Mouse (Mus musculus): Measurements from ENCODE around the gene Sun1. TPM values are rescaled to one million over a fixed set of nuclear protein-coding genes. Genes with fewer than 3 reads are reported as not detected.

The Sun1 gene
- total RNA-seq, 2 experiments from 2014 or later, result 59.5 to 78.6 TPM

DNA sequence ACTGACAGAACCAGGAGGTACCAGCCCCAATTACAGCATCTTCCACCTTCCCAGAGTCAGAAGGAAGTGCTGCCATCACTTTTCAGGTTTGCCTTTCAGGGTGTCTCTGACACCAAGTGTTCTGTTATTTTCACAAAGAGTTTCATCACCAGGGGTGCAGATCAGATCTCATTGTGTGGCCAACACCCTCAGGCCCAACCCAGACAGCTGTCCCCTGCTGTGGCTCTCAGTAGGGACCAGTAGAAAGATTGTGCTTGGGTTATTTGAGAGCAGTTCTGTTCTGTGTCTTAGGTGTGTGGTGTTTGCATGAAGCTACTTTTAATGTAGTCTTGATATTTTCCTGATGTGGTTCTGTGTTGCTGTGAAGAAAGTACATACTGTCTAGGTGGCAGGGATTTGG, 7.7 kb downstream of the Sun1 start:
- DNase-seq, result no peak

DNA sequence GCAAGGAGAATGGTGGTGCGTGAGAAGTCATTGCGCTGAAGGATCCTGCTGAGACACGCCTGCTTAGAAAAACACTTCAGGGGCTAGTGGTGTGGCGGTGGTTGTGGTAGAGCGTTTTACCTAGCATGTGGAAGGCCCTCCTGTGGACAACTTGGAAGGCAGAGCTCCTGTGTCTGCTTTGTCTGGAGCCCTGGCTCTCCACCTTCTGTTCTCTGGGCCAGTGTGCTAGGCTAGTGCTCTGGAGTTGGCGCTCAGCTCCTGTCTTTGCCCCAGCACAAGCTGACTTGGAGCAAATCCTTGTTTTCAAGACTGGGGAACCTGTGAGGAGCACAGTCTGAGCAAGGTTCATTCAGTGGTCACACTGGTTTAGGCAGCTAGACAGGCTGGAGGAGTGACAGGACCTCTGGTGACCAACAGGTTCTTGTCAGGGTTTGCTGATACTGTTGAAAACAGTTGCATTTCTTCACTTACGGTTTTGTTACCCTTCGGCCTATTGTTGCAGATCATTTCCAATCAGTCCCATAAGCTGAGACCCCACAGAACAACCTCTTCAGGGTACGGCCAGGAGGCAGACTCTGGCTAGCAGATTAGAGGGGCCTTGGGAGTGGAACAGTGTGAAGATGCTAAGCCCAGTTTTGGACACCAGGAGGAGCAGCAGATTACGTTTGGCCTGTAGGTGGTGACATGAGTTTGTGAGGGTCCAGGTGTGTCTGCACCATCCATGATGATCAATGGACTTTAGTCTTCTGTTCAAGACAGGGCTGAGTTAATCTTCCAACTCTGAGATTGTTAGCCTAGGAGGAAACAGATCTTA, 8.6 kb downstream of the Sun1 start:
- DNase-seq, result no peak

DNA sequence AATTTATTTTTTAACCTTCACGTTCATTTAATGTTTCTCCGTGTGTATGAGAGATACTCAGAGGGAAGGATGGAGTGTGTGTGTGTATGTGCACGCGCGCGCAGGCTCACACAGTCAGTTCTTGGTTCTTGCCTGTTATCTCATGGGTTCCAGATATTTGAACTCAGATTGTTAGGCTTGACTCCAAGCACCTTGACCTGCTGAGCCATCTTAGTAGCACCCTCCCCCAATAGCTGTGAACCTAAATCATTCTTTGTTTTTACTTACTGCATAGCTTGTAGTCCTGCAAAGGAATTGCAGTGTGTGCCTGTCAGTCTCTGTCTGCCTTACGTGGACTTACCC, 9.2 kb downstream of the Sun1 start:
- no peak for DNase-seq

DNA sequence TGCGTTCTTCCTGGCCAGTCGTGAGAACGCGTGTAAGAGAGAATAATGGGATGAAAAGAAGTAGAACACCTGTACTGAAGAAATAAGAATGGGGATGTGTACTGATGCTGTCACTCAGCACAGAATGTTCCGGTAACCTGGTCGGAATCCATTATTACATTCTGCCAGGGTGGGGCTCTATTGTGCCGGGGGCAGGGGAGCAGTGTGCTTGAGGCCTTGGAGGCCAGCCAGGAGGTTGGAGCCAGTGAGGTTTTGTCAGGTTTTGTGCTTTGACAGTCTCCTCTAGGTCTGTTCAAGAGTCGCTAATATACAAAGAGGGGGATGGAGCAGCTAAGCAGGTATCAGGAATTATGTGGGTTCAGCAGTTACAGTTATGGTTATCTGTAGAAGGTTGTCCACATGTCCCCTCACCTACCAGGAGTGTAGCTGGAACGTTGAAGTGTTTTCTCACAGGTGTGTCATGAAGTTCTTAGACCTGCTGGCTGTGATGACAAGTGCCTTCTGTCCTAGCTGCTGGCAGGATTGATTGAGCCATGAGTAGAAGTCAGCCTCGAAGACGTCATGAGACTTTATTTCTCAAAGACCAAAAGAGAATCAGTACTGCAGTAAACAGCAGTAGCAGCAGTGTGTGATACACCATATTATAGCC, 11.4 kb downstream of the Sun1 start:
- DNase-seq, result no peak

DNA sequence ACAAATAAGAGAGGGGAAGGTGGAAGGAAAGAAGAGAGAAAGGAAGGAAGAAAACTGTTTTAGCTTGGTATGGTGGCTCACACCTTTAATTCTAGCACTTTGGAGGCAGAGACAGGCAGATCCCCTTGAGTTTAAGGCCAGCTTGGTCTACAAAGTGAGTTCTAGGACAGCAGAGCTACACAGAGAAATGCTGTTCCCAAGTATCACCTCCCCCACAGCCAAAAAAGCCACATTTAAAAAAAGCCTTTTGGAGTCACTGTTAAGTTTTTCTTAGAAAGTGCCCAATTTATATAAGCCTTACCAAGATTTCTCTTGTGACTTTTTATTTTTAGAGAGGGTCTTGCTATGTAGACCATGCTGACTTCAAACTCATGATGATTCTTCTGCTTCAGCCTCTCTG, 13.9 kb downstream of the Sun1 start:
- DNase-seq, result no peak

DNA sequence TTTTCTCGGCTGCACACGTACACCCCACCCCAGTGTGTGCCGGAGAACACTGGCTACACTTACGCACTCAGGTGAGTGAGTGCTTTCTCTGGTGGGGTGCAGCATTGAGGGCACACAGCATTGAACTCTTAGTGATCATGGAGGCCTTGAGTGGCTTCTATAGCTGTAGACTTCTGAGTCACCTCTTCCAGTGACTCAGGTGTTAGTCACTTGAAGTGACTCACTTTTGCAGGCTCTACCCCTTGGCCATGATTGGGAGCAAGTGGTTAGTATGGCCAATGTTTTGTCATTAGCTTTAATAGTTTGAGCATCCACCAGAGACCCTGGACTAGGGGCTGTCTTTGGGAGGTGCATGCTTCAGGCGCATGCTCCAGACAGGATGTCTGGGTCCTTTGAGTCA, 14.7 kb downstream of the Sun1 start:
- DNase-seq, result peak; percentile 52

DNA sequence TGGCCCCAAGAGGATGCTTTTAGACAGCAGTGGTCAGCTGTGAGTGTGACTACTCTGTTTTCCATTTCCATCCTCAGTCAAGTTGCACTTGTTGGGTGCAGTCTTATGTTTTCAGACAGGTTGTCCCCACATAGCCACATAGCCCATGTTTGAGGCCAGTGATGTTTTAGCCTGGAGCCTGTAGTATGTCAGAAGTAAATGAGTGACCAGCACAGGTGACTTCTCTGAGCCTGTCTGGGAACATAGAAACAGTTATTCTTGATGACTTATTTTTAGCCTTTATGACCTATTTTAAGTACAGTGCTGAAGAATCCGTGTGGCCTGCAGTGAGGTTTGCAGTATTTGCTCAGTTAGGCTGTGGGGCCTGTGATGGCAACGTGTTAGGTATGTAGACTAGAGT, 15.7 kb downstream of the Sun1 start:
- DNase-seq, result no peak

DNA sequence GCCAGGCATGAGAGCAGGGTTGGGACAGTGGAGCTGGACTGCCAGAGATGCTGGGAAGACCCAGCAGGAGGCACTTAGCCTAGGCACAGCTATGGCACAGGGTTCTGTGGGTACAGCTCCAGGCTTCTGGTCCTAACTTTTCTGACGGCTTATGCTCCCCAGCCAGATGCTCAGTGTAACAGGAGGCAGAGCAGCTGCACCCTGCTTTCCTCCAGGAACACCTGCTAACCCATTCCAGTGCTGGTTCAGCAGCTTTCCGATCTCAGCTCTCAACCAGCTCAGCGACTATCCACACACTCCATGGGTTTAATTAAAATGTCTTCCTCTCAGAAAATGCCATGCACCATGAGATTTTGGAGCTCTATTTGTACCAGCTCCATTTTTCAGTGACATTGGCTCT, 16.3 kb downstream of the Sun1 start:
- DNase-seq, result no peak

DNA sequence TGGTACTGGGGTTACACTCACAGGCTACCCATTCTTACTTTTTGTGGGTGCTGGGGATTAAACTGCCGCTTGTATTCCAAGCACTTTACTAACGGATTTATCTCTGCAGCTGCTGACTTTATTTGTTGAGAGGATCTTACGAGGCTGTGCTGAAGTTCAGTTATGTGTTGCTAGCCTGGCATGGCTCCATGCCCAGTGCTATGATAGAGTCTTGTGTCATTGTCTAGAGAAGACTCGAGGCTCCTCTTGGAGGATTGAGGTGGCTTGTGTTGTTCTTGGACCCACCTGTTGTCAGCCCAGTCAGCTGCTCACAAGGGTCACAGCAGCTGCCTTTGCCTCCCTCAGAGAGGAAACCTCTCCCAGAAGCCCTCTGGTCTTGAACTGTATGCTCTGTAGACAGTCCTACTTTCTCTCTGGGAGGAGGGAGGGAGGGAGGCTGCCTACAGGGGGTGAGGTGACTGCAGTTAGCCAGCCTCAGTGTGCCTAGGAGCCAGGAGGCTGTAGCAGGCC, 19.6 kb downstream of the Sun1 start:
- no peak for DNase-seq

DNA sequence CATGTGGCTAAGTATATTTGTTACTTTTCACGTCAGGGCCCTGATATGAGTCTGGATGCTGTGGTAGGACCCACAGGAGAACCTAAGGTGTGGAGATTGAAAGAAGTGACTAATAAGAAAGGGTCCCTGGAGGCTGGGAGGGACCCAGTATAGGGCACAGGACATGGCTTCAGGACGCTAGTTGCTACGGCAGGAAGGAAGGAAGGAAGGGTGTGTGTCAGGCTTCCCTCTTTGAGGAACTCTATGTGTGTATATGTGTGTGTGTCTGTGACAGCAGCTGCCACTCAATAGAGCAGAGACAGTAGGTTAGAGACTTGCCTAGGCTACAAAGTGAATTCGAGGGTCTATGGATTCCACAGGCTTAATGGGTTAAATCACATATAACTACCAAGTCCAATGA, 20.2 kb downstream of the Sun1 start:
- DNase-seq, result no peak

DNA sequence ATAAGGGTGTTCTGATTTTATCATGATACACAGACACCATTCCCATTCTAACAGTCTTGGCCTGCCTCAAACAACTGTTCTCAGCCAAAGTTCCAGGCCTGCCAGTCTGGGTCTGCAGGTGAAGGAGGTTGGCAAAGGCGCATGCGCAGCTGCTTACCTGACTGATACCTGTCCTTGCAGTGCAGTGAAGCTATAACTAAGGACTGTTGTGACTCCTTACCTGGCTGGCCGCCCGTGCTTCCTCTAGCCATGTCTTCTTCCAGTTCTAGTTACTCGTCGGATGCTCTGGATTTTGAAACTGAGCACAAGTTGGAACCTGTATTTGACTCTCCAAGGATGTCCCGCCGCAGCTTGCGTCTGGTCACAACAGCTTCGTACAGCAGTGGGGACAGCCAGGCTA, 22.9 kb downstream of the Sun1 start:
- no peak for DNase-seq

DNA sequence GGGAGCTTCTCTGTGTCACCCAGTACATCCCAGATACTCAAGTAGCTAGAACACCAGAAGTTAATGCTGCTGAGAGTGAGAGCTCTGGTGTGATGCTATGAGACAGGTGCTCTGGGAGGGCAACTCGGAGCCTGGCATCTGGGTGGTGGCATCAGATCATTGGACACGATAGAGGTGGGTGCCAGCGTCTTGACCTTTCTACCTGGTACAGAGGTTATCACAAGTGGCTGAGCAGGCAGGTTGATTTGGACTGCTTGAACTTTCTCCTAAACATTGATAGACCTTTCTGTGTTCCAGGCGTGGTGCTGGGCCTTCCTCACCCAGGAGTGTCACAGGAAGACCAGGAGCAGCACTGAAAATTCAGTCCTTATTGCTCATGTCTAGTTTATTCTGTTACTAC, 26.8 kb downstream of the Sun1 start:
- DNase-seq, result no peak

DNA sequence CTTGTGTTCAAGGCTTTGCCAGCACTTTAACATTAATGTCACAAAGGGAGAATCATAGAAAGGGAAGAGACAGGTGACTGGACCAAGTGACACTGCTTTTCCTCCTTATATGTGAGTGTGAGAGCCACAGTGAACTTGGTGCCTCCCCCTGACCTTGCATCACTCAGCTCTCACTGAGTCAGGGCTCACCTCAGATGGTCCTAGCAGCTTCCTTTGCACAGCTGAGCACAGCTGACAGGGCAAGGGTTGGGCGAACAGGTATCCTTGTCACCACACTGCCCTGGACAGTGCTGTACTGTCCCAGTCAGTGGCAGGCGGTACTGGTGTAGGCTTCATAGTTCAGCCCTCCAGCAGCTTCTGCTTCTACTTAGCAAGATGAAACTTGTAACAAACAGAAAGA, 27.2 kb downstream of the Sun1 start:
- no peak for DNase-seq

DNA sequence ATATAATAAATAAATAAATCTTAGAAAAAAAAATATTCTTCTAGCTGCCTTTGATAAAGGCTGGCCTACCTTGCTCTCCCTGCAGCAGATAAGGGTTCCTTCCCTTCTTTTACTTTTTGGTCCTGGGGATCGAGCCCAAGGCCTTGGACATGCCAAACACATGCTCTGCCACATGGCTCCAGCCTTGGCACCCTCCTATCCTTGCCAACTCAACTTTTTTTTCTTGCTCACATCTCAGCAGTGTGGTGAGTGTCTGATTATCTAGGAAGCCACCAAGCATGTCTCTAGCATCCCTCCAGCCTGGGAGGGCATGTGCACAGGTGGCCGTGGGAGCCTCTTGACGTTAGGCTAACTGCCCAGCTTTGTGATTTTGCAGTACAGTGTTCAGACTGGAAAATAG, 27.9 kb downstream of the Sun1 start:
- DNase-seq, result no peak

DNA sequence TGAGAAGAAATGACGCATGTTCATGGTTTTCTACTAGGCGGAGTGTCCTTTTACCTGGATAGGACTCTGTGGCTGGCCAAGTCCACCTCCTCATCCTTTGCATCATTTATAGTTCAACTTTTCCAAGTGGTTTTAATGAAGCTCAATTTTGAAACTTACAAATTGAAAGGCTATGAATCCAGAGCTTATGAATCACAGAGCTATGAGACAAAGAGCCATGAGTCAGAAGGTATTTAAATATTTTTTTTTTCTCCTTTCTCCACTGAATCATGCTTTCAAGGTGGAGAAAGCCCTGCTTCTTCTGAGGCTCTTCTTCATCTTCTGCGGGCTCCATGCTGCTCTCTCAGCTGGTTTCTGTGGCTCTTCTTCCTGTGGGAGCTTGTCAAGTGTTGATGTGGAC, 29.3 kb downstream of the Sun1 start:
- no peak for DNase-seq

DNA sequence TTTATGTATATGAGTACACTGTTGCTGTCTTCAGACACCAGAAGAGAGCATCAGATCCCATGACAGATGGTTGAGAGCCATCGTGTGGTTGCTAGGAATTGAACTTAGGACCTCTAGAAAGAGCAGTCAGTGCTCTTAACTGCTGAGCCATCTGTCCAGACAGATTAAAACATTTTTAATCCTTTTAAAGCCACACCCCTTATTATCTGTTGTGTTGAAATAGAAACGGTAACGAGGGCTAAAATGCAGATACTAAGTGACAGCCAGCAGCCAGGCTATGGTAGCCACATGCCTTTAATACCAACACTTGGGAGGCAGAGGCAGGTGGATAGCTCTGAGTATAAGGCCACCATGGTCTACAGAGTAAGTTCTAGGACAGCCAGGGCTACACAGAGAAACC, 31.6 kb downstream of the Sun1 start:
- DNase-seq, result no peak

DNA sequence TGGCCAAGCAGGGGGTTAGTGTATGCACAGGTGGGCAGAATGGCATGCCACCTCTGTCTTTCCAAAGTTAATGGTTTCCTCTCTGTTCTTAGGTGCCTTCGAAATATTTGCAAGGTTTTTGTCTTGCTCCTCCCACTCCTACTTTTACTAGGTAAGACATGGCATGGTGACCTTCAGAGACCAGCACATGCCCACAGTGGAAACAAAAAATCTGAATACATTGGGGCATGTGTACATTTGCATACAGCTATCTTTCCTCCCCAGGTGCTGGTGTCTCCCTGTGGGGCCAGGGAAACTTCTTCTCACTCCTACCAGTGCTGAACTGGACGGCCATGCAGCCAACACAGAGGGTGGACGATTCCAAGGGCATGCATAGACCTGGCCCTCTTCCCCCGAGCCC, 34.0 kb downstream of the Sun1 start:
- no peak for DNase-seq

DNA sequence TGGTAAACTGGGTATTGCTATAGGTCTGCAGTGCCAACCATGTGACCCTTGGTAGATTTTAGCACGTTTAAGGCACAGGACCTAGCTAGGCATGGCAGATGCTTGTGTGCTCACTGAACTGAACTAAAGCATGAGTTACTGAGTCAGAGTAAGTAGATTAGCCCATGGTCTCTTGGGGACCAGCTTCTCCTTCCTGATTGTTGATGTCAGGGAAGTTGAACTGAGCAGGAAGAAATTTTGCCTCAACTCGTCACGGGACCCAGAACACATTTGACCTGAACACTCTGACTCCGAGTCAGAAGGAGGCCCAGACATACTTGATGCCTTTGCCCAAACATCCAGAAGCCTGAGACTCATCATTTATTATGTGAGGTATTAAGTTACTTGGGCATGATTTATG, 37.0 kb downstream of the Sun1 start:
- DNase-seq, result no peak

DNA sequence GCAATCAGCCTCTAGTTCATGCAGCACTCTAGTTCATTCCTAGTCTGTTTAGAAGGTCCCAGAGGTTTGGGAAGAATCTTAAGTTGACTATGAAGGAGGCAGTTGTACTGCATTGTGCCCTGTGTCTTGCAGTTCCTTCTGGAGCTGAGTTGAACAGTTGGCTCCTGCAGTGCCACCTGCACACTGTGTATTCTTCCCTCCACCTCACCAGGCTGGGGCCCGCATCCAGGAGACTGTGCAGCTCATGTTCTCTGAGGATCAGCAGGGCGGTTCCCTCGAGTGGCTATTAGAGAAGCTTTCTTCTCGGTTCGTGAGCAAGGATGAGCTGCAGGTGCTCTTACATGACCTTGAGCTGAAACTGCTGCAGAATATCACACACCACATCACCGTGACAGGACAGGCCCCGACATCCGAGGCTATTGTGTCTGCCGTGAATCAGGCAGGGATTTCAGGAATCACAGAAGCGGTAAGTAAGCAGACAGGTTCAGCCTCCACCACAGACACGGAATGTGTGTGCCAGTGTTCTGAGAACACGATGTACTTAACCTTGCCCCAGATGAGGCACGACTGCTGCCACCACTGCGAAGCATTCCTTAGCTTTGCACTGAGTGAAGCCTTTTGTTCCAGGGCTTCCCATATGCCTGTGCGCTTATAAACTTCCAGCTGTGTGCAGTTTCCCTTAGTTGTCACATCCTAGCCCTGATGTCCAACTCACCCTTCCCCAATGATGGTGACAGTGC, 40.8 kb downstream of the Sun1 start:
- DNase-seq, result no peak

DNA sequence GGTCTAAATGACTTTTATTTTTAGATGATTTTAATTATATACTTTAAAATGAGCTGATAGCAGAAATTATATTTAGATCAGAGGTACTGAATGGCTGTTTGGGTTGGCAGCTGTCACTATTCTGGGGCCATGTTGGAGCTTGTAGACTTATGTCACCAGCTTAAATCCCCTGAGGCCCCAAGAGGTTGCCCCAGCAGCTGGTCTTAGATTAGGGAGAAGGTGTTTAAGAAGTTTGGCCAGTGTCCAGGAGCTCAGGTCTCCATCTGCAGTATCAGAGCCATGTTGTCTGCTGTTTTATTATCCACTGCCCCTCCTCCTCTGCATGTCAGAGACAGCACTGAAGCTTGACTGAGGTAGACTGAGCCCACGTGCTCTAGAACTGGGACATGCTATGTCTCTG, 42.9 kb downstream of the Sun1 start:
- no peak for DNase-seq

DNA sequence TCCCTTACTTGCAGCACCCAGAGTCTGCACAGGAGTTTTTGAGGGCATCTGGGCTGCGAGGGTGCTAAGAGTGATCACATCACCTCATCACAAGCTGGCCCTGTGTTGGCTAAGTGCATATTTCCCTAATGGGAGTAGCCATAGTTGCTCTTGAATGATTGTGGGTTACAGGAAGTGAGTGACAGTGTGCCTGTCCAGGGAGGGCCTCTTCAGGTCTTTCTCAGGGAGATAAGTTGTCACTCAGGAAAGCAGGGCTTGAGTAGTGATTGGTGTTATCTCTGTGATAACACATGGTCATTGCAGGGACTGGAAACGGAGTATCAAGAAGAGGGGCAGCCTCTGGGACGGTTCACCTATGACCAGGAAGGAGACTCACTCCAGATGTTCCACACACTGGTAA, 47.3 kb downstream of the Sun1 start:
- no peak for DNase-seq

DNA sequence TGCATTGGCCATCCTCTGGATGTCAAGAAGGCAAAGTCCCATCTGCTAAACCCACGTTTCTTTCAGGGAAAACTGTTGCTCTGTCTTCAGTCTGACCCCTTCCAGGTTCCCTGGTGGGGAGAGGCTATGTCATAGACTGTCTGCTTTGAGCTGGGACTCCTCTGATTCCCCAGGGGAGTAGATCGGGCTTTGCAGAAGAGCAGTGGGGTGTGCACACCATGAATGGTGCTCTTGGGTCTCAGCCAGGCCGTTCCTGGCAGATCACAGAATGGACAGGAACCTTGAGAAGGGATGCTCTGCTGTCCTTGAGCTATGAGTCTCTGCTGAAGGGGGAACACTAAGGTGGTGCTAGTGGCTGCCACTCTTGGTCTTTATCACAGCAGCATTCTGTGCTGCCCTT, 48.4 kb downstream of the Sun1 start:
- peak; percentile 73 for DNase-seq

DNA sequence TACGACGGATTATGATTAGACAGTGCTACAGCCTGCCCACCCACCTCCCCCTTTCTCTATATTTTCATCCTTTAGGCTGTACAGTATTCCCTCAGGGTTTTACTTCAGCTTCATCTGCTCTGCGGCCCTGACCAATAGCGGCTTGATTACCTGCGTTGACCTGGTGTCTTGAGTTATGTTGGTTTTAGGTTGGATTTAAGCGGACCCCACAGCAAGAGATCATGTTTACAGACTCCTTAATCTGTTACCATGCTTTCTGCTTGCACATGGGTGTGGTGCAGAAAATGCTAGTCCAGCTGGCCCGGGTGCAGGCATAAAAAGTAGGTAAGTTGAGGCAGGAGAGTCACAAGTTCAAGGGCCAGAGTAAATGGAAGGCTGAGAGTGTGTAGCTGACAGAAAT, 50.8 kb downstream of the Sun1 start:
- no peak for DNase-seq

DNA sequence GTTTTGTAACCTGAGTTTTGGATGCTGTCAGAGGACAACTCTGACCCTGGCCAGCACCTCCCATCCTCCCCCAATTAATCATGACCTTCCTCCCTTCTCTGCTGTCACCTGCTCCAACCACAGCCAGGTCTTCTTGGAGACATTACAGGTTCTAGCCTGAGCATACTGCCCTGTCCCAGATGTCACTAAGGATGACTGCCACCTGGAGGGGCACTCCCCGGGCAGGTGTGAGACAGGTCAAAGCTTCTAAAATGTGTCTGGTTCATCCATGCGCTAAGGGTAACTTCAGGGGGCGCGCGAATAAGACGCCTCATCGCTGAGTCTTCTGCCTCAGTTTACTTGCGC, 51.3 kb downstream of the Sun1 start:
- DNase-seq, result no peak

Data from adrenal gland, postnatal 10 days (tissue).